Mouse (Mus musculus) CH12.LX (cell line): ENCODE results near the gene Pknox2.

Experiments
- BHLHE40 ChIP-seq: IDR thresholded peaks from 2 replicates; pipeline ENCODE4 v1.6.1; 2011; ENCODE audit warnings: mild to moderate bottlenecking, low read depth, low read length, improper control_type of control experiment
- CTCF ChIP-seq, 2 experiments: IDR thresholded peaks in 1 of 2; conservative IDR thresholded peaks in 1 of 2; 2 replicates each; pipeline ENCODE4 v1.5.1; 2011 to 2012; ENCODE audit warnings: low read depth in 2 of 2, low read length in 2 of 2, improper control_type of control experiment in 1 of 2, inconsistent platforms in 1 of 2, mild to moderate bottlenecking in 1 of 2, moderate library complexity in 1 of 2
- E2F4 ChIP-seq: IDR thresholded peaks from 2 replicates; pipeline ENCODE4 v1.6.1; 2011; ENCODE audit warnings: low read depth, low read length, improper control_type of control experiment; ENCODE audit not compliant: insufficient replicate concordance
- ELF1 ChIP-seq: IDR thresholded peaks from 2 replicates; pipeline ENCODE4 v1.6.1; 2014; ENCODE audit warnings: low read depth, mild to moderate bottlenecking, inconsistent platforms, low read length, improper control_type of control experiment
- EP300 ChIP-seq: IDR thresholded peaks from 2 replicates; pipeline ENCODE4 v1.6.1; 2011; ENCODE audit warnings: low read length, improper control_type of control experiment
- NRF1 ChIP-seq: IDR thresholded peaks from 2 replicates; pipeline ENCODE4 v1.6.1; 2014; ENCODE audit warnings: low read depth, mild to moderate bottlenecking, inconsistent platforms, low read length, improper control_type of control experiment, moderate library complexity
- POLR2A ChIP-seq: IDR thresholded peaks from 2 replicates; pipeline ENCODE4 v1.6.1; 2011; ENCODE audit warnings: low read depth, mild to moderate bottlenecking, improper control_type of control experiment, low read length
- SIN3A ChIP-seq: IDR thresholded peaks from 2 replicates; pipeline ENCODE4 v1.6.1; 2012; ENCODE audit warnings: low read length, improper control_type of control experiment, inconsistent platforms
- SMC3 ChIP-seq: IDR thresholded peaks from 2 replicates; pipeline ENCODE4 v1.6.1; 2011; ENCODE audit warnings: low read depth, low read length, improper control_type of control experiment
- TCF12 ChIP-seq: IDR thresholded peaks from 2 replicates; pipeline ENCODE4 v1.6.1; 2014; ENCODE audit warnings: low read depth, mild to moderate bottlenecking, inconsistent platforms, low read length, improper control_type of control experiment
- USF1 ChIP-seq: IDR thresholded peaks from 2 replicates; pipeline ENCODE4 v1.6.1; 2014; ENCODE audit warnings: low read depth, mild to moderate bottlenecking, inconsistent platforms, low read length, improper control_type of control experiment
- USF2 ChIP-seq: conservative IDR thresholded peaks from 2 replicates; pipeline ENCODE4 v1.6.1; 2011; ENCODE audit warnings: low read depth, low read length, improper control_type of control experiment

GRCm38 (mm10) chr9:37133495-37133894 is 13.7 kb downstream of the Pknox2 start:
- TF ChIP-seq CTCF (conservative IDR thresholded peaks at IDR 0.05 in 1 of 2, IDR thresholded peaks at IDR 0.05 in 1 of 2; ENCODE audit: low read depth in 2 of 2, low read length in 2 of 2) (no peak), USF1 (no peak), NRF1 (no peak), POLR2A (no peak), TCF12 (no peak), SIN3A (no peak), ELF1 (no peak), SMC3 (no peak), BHLHE40 (no peak), EP300 (no peak), USF2 (no peak), E2F4 (no peak)
